Mouse (Mus musculus): ENCODE data around the gene 1700129C05Rik.

1700129C05Rik gene

DNA sequence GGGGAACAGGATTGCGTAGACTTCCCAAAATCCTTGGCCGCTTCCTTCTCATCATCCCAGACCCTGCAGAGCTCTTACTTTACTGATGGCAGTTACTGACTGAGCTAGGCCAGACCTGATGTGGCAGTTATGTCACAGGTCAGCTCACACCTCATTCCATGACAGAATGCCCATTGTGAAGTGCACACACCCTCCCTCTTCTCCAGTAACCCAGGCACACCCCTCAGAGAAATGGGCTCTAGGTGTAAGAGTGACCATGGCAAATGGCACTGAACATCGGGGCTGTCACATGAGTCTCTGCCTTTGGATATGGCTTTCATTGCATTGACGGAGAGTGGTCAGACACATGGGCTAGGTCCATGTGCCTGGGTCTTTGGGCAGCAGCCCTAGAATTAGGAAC is at the start of gene 1700129C05Rik:
Gene 1700129C05Rik (minus strand): TSS at position 101 of the 400 bp plus-strand sequence.
- DNase-seq (ENCODE audit: low read depth, low spot score): no peak

DNA sequence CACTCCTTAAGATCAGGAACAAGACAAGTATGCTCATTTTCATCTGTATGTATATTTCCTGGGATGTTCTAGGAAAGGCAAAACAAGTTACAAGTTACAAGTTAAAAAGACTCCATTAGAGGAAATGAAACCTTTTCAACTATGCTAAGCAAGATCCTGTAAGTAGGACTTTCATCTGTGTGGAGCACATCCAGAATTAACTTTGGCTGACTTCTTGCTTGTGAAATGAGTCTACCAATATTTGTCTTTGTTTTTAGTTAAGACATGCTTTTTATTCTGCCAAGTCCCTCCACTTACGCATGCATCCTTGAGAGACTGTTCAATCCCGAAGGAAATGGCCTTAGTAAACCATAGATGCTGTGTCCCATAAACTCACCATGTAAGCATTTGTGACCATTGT is 43.4 kb upstream of the 1700129C05Rik start:
- no peak for DNase-seq (ENCODE audit: low read depth, low spot score)

DNA sequence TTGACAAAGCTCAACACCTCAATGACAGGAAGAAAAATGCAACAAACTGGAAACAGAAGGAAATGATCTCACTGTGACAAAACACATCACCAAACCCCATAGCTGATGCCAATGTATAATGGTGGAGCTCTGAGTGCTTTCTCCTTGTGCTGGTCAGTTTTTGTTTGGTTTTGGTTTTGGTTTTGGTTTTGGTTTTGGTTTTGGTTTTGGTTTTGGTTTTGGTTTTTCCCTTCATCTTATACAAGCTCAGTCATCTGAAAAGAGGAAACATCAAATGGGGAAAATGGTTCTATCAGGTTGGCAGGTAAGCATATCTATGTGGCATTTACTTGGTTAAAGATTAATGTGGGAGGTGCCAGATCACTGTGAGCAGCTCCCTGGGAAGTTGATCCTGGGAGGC is 42.8 kb upstream of the 1700129C05Rik start:
- DNase-seq (ENCODE audit: low read depth, low spot score): no peak

DNA sequence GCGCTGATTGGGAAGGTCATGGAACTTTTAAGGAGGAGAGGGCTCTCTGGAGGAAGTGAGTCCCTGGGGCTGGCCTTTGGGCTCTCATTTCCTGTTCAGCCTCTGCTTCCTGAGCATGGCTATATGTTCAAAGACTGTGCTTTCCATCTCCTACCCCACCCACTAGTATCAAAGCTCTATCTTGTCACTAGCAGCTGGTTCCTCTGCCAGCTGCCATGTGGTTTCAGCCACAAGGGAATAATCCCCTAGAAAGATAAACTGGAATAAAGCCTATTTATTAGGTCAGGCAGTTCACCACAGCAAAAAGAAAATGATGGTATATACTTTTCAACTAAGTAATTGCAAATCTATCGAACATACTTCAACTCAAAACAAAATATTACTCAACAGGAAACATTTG is 40.0 kb upstream of the 1700129C05Rik start:
- no peak for DNase-seq (ENCODE audit: low read depth, low spot score)

DNA sequence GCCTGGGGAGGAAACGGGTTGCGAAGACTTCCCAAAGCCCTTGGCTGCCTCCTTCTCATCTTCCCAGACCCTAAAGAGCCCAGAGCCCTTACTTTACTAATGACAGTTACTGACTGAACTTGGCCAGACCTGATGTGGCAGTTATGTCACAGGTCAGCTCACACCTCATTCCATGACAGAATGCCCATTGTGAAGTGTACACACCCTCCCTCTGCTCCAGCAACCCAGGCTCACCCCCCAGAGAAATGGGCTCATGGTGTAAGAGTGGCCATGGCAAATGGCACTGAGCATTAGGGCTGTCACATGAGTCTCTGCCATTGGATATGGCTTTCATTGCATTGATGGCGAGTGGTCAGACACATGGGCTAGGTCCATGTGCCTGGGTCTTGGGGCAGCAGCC is 36.0 kb upstream of the 1700129C05Rik start, which contains the start of gene Gm5142:
Gene Gm5142 (minus strand): TSS at position 101 of the 400 bp plus-strand sequence.
- DNase-seq (ENCODE audit: low read depth, low spot score): no peak

DNA sequence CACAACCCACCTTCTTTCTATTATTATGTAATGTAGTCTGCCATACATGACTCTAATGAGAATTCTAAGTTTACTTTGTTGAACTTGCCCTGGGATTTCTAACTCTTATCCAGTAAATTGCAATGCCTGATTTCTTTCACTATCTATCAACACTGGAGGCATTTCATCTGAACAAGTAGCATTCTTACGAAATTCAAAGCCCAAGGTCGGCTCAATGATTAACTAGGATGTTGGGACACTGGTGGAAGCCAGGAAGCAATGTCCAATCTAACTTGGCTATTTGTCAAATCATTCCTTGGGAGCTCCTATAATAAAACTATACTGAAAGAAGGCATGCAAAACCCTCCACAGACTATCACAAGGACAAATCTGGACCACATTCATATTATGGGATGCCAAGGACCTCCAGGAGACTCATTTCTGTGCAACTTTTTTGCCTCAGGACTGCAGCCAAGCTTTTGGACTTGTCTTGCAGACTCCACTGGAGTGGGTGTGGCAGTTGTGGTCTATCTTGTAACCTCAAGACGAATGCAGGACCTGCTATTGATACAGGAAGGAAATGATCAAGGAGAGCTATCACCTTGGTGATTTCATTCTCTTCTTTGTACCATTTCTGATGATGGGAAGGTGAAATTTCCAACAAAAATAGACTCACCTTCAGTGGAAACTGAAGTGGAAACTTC is 14.5 kb upstream of the 1700129C05Rik start:
- no peak for DNase-seq (ENCODE audit: low read depth, low spot score)

DNA sequence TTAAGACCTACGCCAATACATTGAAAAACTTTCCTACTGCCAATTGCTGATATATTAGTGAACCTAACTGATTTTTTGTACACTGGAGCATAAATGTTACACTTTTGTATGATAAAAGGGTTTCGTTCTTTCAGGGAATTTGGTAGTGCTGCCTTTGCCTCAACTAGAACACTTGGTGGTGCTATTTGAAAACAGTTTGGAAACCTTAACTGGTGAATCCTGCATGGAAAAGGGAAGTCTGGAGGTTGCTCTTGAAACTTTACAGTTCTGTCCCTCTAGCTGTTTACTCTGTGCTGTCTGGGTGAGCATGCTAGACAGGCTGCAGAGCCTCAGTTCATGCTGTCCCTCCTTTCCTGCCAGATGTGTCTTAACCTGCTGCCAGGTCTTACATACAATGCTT is 12.9 kb upstream of the 1700129C05Rik start:
- DNase-seq (ENCODE audit: low read depth, low spot score): peak; percentile 1

DNA sequence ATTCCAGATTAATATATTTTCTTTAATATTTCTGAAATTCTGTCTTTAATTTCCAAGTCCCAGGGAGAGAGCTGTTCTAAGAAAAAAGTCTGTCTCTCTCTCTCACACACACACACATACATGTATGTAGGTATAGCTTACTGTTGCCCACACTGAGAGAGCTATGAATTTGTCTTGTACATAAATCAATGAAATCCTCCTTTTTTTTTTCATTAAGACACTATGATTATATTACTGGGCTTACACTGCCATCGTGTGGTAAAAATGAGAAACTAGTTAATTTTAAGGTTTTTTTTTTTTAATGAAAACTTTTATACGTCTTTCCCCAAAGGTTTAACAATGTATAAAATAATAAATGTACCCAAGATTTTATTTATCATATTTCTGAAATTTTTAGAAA is 28.4 kb downstream of the 1700129C05Rik start:
- no peak for DNase-seq (ENCODE audit: low read depth, low spot score)

DNA sequence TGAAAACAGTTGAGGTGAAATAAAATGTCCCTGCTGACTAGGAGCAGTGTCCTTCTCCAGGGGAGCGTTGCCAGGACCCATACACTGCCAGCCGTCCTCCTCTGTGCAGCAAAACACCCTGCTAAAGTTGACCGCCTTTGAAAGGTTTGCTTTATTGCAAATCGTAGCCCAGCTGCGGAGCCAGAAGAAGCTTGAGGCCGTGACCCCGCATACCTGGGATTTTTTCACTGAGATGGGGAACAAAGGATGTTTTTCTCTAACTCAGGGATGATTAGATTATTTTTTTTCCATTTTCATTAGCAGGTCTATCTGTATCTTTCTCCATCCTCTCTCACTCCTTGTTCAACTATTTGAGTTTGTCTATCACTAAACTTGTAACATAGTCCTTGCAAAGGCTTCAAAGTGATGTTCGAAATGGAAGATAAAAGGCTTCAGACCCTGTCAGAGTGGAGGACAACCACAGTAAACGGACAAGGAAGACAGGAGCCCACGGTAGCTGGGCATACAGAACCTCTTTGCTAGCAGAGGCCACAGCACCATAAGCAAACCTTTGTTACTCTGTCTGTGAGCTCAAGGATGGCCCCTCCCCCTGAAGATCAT is 38.6 kb downstream of the 1700129C05Rik start:
- DNase-seq (ENCODE audit: low read depth, low spot score): no peak

DNA sequence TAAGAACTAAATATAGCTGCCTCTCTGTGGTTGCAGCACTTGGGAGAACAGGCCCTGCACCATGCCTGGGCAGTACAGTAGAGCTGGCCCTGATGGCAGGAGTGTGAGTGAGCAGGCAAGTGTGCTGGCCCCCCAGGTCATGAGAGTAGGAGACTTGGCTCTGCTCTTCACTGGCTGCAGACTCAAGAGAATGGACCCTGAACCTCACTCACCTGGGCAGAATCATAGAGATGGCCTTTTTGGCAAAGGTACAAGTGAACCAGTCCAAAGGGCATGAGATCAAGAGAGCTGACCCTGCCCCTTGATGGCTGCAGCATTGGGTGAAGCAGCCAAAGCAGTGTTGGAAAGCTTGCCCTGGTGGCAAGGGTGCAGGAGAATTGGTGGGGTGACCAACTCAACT is 49.1 kb downstream of the 1700129C05Rik start:
- DNase-seq (ENCODE audit: low read depth, low spot score): no peak

DNA sequence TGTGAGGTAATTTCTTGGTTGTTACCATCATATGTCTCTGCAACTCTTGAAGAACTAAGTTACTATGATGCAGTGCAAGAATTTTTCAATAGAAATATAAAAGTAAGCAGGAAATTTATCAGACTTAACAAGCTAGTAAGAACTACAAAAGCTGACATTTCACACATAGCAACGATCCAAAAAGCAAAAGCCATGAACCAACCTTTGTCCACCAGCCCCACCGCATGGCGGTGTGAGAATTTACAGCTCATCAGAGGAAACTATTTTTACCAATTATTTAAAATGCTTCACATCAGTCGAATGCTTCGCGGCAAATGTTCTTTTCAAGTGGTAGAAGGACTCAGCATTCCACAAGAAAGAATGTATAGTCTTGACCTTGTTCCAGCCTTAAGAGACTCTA is 58.3 kb downstream of the 1700129C05Rik start:
- no peak for DNase-seq (ENCODE audit: low read depth, low spot score)
